Mouse (Mus musculus) frontal cortex, postnatal 25 days (tissue): ENCODE data around the gene Lrrc45.
A peak's percentile ranks its signal among the peaks of the same experiment; 100 is the strongest.
"Not testable (repeated sequence)": the region's sequence is repeated elsewhere in the genome, so short reads cannot be mapped to it uniquely, and the experiment has no call there.

Experiments
- DNase-seq, 2 experiments: peaks; one replicate each; pipeline ENCODE4 v3.0.0; 2022; ENCODE audit warnings: low spot score in 2 of 2

Gene Lrrc45

DNA sequence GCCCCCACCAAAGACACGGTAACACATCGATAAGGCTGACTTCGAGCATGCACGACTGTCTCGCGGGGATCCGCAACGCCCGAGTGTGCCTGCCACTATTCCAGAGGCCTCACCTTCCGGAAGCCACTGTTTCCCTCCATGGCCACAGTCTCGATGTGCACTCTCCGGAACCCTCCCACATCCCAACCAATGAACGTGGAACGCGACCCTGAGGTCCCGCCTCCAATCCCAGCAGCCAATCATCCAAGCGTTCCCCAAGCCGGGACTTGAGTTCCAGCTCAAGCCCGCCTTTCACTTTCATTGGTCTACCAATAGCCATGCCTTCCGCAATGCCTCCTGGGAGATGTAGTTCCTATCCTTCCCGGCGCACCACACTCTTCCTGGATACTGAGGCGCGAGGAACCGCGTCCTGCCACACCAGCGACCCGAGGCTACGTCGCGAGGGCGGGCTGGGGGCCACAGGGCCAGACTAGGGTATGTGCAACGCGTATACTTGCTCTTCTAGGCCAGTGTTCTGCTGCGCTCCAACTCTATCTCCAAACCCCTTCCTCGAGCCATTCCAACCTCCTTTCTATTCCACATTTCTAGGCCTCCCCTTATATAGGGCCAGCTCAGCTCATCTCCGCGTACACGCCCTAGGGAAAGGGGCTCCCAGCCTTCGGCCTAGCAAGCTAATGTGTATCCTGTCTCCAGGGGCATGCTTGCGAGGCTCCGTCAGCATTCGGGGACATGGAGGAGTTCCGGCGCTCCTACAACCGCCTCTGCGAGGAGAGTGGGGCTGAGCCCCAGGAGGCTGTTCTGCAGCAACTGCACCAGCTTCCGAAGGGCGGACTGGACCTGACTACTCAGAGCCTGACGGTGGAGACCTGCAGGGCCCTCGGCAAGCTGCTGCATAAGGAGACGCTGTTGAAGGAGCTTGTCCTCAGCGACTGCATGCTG lies at the start of gene Lrrc45, which contains the start of gene Cenpx:
Gene Lrrc45, plus strand, starts transcription at position 346 of the 939 bp plus-strand sequence.
Gene Cenpx, minus strand, starts transcription at position 159 of the 939 bp plus-strand sequence.
- peak; percentile 87 to 97 for DNase-seq

DNA sequence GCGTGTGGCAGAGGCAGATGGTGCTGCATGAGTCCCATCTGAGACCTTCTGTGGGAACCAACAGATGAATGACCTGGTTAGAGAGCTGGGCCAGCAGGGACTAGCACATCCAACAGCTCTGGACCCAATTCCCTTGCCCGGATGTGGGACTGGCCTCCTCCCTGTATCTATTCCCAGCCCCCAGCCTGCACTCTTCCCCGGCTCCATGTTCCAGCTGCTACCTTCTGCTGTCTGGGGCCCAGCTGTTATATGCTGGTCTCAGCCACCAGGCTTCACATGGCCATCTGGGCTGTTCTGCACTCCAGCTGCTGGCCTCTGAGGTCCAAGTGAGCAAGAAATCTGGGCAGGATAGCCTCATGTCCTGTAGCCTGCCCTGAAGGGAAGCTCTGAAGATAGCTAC lies 48.3 kb upstream of the Lrrc45 start:
- DNase-seq = no peak

DNA sequence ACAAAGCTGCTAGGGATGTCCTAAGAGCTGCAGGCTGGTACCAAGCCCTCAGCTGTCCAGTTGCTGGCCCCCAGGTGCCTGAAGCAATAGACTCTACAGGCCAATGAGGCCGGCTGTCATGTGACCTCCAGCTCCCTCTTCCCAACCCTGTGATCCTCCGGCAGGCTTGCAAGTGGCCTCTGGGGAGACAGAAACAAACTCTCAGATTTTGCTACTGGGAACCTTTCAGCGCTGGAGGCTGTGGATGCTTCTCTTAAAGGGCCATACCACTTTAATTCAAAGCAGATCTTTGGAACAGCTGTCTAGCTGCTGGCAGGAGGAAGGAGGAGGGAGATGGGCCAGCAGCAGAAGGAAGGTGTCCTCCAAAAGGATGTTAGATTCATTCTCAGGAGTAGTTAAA lies 47.1 kb upstream of the Lrrc45 start:
- no peak for DNase-seq

DNA sequence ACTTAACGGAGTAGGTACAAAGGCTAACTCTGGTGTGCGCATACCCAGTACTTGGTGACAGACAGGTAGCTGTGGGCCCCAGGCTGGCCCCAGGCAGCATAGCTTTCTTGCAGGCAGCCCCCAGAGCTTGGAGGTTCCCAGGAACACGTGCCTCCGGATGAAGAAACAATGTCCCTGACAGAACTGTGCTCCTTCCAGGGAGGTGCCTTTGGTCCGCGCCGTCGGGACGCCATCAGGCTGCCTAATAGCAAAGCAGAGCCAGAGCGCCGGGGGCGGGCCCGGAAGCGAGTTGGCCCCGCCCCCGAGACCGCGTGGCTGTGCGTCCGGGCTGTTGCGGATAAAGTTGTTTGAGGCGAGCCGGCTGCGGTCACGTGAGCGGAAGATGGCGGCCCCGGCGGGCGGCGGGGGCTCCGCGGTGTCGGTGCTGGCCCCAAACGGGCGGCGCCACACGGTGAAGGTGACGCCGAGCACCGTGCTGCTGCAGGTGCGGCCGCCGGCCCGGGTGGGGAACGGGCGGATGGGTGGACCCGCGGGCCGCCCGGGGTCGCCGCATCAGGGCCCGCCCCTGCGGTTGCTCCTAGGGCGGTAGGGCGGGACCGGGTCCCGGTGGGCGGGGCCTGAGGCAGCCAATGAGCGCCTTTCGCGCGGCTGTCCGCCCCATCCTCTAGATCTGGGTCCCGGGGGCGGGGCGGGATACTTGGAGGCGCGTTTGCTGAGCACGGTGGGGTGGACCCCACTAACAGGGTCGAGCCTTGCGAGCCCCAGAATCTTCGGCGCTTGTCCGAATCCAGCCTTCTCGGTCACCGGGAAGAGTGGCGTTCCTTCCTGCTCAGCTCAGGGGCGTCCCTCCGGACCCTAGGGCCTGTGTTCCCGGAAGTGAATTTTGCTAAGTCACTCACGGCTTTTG lies 40.8 kb upstream of the Lrrc45 start, which contains the start of gene Aspscr1:
Gene Aspscr1, plus strand, starts transcription at position 287 of the 907 bp plus-strand sequence.
- peak; percentile 85 to 86 for DNase-seq

DNA sequence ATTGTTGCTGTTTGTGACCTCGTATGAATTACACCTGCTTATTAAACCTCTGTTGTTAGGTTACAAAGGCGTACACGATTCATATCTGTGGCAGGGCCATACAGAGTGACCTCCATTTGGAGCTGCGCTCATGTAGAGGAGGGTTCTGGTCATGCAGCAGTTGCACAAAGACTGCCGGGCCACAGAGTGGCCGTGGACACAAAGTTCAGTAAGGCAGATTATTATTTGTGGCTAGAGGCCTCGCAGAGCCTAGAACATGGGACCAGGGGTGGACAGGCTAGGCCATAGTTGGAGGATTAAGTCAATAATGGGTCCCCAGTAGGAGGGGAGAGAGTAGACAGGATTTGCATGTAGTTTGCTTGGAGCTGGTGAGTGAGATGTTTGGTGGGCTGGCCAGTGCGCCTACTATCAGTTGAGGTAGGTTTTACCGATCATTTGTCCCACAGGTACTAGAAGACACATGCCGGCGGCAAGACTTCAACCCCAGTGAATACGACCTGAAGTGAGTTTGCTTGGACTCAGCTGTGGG lies 40.1 kb upstream of the Lrrc45 start:
- no peak for DNase-seq

DNA sequence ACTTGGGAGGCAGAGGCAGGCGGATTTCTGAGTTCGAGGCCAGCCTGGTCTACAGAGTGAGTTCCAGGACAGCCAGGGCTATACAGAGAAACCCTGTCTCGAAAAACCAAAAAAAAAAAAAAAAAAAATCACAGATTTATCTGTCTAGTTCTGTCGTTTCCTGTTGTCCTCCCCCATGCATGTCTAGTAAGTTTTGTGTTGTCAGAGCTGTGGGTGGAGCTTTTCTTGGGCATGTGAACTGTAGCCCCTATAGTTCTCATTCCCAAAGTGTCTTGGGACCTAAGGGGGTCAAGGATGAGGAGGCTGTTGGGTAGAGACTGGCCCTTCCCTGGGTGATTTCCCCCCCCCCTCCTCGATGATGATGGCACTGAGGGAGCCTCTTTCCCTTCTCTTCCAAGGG lies 37.9 kb upstream of the Lrrc45 start:
- not testable (repeated sequence) for DNase-seq

DNA sequence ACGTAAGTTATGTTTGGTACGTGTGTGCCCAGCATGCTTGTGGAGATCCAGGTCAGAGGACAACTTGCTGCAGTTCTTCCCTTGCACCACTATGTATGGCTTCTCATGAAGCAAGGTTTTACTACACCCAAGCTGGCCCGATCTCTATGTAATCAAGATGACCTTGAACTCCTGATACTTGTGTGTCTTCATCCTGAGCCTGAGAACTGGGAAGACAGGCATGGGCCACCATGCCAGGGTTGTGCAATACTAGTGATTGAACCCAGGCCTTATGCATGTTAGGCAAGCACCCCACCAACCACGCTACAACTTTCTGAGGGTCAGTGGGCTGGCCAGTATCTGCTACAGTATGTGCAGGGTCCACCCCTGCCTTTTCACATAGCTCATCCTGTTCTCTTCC lies 36.8 kb upstream of the Lrrc45 start:
- DNase-seq = no peak

DNA sequence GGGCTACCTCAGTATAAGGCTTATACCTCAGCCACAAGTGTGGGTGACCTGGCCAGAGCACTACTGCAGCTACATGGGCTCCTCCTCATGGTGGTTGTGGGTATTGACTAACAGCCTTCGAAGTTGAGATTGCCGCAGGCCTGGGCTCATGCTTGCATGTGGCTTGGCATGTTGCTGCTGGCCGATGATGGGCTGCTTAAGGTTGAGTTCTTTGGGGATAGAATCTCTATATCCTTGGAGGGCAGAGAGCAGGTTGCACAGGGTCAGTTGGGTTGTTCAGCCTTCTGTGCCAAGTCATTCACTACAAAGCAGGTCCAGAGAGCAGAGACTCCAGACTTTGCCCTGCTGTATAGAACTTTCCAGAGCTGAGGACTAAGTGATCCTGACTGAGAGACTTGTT lies 33.8 kb upstream of the Lrrc45 start:
- no peak for DNase-seq

DNA sequence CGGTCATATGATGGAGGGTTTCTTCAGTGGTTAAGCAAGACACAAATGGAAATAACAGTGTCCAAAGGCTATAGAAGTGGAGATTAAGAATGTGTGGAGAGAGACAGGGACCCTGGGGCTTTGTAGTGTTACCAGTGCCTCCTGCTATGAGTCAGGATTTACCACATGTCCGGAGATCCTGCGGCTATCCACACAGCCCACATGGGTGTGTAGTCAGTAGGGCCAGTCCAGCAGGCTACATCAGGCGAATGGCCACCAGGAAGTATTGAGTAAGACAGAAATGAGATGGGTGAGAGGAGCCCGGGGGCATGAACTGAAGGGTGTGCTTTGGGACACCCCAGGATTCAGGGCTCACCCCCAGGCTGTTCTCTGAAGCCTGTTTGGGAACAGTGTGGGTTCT lies 31.0 kb upstream of the Lrrc45 start:
- DNase-seq = no peak

DNA sequence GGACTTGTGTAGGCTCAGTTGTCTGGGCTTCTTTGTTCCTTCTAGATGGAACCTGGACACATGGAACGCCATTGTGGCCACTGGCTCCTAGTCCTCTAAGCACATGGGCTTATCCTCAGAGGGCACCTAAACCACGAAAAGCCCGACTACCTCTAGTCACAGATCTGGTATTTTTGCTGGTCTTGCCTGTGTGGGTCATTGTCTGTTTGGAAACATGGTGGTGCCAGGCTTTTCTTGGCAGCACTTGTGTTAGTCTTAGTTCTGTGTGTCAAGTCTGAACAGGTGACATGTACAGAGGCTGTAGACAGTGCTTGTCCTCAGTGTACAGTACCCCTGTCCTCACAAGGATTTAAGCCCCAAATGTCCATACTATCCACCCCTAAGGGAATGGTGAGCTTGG lies 30.2 kb upstream of the Lrrc45 start:
- DNase-seq = no peak

DNA sequence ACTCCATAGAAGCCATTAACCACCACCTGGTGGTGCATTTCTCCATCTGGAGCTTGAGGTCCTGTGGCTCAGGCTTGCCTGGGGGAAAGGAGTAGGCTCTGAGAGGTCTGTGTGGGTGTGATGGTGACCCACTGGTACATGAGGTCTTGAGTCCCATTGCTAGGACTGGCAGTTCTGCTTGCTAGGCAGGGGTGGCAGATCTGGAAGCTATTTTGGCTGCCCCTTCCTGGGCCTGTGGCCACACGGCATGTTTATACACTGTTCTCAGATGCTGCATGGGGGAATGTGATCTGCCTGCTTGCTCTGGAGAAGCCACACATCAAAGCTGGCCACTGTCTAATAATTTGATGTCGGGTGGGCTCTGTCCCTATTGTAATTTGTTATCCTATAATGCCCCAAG lies 29.6 kb upstream of the Lrrc45 start:
- DNase-seq = no peak

DNA sequence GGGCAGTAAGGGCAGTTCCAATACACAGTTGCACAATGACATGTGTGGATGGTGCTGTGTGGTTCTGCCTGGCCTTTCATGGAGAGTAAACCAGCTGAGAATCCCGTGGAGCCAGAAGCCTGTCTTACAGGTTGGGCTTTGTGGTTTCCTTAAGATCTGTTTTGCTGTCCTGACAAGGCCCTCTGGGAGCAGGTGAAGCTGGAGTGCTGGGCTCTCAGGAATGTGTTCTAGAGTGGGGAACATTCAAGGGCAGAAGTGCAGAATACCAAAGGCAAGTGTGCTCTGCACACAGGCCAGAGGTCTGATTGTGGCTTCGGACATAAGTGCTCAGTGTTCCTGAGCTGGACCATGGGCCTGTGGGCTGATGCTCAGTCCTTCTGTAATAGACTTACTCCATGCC lies 29.1 kb upstream of the Lrrc45 start:
- no peak for DNase-seq

DNA sequence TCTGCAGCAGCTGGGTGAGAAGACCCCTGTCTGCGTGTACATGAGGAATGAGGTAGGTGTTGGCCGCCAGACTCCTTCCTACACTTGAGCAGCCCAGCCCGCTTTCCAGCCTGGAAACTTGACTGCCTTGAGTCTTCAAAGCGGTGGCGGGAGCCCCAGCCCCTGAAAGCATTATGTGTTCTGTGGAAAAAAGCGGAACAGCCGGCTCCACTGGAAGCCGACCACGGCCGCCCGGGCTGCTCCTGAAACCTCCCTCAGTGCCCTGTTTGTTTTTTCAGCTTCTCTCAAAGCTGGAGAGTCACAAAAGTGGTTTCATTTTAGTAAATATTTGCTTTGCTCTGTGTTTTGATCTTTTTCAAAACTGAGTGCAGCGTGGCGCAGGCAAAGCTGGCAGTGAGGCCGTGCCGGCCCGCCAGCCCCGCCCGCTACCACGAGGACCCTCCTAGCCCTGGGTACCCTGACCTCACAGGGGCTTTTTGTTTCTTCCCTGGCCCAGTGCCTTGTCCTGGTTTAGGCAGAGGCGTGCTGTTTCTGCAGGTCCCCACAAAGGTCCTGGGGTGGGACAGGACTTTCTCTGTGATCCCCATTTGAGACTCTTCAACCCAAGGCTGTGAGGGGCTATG lies 27.0 kb upstream of the Lrrc45 start:
- no peak for DNase-seq

DNA sequence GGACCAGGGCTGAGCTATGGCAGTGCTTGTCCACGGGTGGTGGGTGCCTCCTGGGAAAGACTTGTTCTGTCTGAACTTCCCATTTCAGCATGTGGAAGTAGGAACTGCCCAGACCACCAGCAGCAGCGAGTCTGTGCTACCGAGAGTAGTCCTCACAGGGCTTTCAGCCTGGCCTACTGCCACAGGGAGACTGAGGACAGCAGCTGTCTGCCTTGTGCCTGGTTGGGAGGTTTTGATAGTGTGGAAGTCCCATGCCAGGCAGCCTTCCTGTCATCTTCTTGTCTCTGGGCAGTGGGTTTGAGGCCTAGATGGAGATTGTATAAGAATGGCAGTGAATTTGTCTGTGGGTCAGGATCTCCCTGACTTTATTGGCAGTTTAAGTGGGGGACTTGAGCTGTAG lies 24.4 kb upstream of the Lrrc45 start:
- no peak for DNase-seq

DNA sequence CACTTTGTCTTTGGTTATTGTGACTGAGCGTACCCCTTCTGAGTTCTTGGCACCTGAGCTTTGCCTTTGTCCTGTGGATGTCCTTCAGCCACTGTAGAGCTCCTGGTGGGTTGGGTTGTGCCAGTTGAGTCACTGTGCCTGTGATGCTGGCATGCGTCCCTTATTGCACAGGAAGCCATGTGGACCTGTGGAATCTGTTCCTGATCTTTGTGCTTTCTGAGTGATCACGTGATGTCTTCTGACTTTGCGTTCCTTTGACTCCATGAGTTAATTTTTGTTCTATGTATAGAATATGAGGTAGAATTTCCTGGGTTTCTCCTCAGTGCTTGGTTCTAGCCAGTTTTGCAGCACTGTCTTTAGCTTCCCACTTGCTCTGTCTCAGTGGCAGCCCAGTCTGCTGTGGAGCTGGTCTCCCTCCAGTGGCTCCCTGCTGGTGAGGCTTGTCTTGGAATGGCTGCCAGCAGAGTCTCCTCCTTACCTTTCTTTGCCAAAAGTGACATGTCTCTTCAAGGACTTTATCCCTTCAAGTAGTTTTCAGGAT lies 21.2 kb upstream of the Lrrc45 start:
- DNase-seq = no peak

DNA sequence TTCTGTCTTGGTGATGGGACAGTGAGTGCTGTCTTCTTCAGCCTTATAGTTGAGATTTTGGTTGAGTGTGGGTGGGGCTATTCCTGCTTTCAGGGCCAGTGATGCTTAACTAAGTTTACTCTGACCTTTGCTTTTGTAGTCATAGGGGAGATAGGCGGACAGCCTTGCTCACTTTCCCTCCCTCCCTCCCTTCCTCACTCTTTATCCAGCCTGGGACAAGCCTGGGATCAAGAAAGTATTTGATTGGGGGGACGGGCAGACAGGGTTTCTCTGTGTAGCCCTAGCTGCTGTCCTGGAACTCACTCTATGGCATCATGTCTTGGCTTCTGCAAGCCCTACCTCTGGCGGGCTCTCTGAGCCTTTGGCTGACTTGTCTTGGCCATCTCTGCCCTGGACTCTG lies 20.3 kb upstream of the Lrrc45 start:
- no peak for DNase-seq

DNA sequence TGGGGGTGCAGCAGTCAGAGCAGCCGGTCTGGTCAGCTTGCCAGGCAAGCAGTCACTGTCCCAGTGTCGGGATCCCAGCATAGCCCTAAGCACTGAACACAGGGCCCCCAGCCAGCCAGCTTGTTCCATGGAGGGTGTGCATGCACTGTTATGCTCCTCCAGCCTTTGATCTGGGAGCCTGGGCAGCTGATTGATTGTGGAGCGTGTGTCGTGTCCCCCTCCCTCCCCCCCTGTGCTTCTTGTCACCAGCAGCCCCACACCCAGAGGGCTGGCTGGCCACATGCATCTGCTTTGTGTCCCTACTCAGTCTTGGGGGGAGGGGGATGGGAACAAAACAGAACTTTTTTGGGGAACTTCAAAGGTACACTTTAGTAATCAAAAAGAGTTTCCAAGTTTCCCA lies 18.5 kb upstream of the Lrrc45 start:
- no peak for DNase-seq

DNA sequence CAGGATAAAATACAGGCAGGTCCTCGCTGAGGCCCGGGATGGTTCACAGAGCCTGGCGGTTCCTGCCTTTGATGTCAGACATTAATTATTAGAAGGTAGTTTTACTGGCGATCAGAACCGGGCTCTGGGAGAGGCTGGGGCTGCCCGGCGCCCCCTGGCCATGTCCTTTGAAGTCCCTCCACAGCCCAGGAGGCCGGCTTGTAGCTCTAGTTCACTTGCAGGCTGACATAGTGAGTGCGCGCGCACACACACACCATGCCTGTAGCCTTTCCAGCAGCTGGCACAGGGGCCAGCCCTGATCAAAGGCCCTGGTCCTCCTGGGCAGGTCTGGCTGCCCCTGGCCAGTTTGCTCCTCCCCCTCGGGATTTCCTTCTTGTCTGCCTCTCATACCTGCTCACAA lies 18.1 kb upstream of the Lrrc45 start:
- DNase-seq = no peak

DNA sequence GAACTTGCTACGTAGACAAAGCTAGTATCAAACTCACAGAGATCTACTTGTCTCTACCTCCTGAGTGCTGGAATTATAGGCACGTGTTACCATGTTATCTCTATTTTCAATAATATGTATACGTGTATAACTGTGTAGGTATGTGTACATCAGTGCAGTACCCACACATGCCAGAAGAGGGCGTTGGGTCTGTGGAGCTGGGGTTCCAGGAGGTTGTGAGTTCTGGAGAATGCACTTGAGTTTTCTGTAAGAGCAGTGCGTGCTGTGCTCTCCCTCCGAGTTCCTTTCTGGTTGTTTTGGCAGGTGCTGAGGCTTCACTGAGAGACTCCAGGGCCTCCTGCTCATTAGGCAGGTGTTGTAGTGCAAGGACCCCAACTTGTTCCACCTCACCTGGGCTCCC lies 17.2 kb upstream of the Lrrc45 start:
- no peak for DNase-seq

DNA sequence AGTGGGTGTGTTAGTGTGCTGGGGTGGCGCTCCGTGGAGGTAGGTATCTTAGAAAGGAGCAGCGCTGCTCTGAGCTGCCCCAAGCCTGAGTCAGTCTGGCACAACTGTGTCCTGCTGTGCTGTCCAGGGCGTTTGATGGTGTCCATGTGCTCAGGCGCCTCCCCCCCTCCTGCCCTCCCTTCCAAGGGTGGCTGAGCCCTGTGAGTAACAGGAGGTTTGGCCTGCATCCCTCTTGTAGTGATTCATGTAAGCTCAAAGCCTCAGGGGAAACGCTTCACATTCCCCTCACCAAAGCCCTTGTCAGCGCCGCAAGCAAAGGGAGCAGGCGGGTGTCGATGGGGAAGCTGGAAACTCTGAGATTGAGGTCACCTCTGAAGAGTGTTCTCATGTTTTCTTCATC lies 16.0 kb upstream of the Lrrc45 start:
- DNase-seq = no peak

DNA sequence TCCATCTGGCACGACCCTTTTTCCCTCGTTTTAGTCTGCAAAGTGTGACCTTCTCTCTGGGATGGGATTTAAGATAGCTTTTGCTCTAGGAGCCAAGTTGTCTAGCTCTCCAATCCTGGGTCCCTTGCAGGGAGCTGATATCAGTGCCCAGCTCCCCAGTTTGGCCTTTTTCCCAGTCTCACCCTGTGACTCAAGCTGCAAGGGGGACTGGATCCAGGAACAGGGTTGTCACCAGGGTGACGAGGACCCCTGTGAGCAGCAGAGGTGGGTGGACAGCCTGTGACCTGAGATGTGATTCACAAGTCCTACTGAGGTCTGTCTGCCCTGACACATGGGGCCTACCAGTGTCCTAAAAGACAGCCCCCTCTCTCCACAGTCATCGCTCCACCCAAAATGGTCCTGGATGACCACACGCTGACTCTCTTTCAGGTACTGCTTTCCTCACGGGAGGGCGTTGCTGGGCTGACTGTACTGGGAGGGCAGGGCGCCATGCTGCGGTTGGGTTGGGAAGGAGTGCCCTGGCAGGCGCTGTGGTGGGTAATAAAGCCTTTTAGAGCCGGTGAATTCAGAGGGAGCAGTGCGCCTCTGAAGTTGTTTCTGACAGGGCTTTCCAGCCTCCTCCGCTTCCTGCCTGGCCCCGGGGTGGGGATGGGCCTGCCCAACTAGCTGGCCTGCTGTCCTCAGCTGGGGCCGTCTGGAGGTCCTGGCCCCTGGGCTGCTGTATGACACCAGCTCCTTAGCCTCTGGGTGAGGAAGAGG lies 9.8 kb upstream of the Lrrc45 start:
- no peak for DNase-seq
